Mouse (Mus musculus): ENCODE data around the gene Lyrm4.
A peak's percentile ranks its signal among the peaks of the same experiment; 100 is the strongest.

GRCm38 (mm10) chr13:36018017-36018416 lies 99.3 kb downstream of the Lyrm4 start:
- TF ChIP-seq CTCF (IDR thresholded peaks at IDR 0.05), result peak; percentile 33
- TF ChIP-seq EP300 (IDR thresholded peaks at IDR 0.05; ENCODE audit: insufficient read depth, low read depth, low read length), result peak; percentile 63; the same call in 1 of the 2 replicates
- no peak for TF ChIP-seq POLR2A (IDR thresholded peaks at IDR 0.05; ENCODE audit: insufficient read depth, low read depth, low read length)
